ENCODE assay signal across 18 mouse cellular contexts in genomic region chr1:12478983-12479763, GRCm38 (mm10).
DNase-seq lines count a peak whose midpoint lies in the region; ATAC-seq and TF ChIP-seq lines count a peak whose summit lies in the region.
"Had no signal": no experiment of that assay in that cellular context is flagged by ENCODE, and none has a peak within 500 bp of the region (broad histone marks: within the 10 kb centered on the region; RNA-seq: fewer than 3 reads in every experiment).

No protein-coding gene starts in this region.

- no peaks in the 10 kb centered on the region for H3K9me3 ChIP-seq in intestine, embryonic 14.5 days (ENCODE audit: control insufficient read depth, low read length)
- H3K9me3 ChIP-seq in intestine, postnatal 0 days (ENCODE audit: control insufficient read depth), result no peaks in the 10 kb centered on the region
- no peaks in the 10 kb centered on the region for H3K9me3 ChIP-seq in lung, embryonic 16.5 days (ENCODE audit: control insufficient read depth, low read length)
- H3K9me3 ChIP-seq: forebrain, embryonic 15.5 days; limb, embryonic 12.5 days had no signal

- H3K4me3 ChIP-seq in intestine, embryonic 14.5 days (ENCODE audit: low read depth, low read length), result no peak overlapping the region
- no peak overlapping the region for H3K4me3 ChIP-seq in intestine, postnatal 0 days (ENCODE audit: low read depth, low read length)
- H3K4me3 ChIP-seq in lung, embryonic 16.5 days (ENCODE audit: low read length), result no peak overlapping the region
- H3K4me3 ChIP-seq: erythroblast, embryonic 14.5 days; forebrain, embryonic 15.5 days; gastrocnemius, adult 2 months; left cerebral cortex, adult 2 months; limb, embryonic 12.5 days; megakaryocyte, embryonic 14.5 days had no signal

- H3K4me1 ChIP-seq in intestine, embryonic 14.5 days (replicated peaks; ENCODE audit: control insufficient read depth, insufficient read depth, low read length), result no peaks in the 10 kb centered on the region
- no peaks in the 10 kb centered on the region for H3K4me1 ChIP-seq in intestine, postnatal 0 days (replicated peaks; ENCODE audit: control insufficient read depth, insufficient read depth, low read length)
- H3K4me1 ChIP-seq in lung, embryonic 16.5 days (replicated peaks; ENCODE audit: control insufficient read depth, insufficient read depth, low read length), result 0 out of 2 replicates have a peak, but pooled peaks cover 2% of the 10 kb centered on the region
- H3K4me1 ChIP-seq: forebrain, embryonic 15.5 days; limb, embryonic 12.5 days; megakaryocyte, embryonic 14.5 days had no signal

- peak; percentile 21 for DNase-seq in embryo, embryonic 10.5 days (ENCODE audit: low spot score)
- no peak for DNase-seq in embryo, embryonic 10 days (ENCODE audit: low spot score)
- DNase-seq in intestine, embryonic 14.5 days (ENCODE audit: low spot score), result no peak
- no peak for DNase-seq in lung, postnatal 4 days
- DNase-seq in heart, postnatal 4 days, result peak; percentile 17
- DNase-seq in right cerebral cortex, postnatal 10 days (ENCODE audit: low spot score in 2 of 2), result no peak
- DNase-seq: adrenal gland, postnatal 14 days; cerebellum, adult 2 months; gastrocnemius, adult 2 months; thymus, postnatal 25 days had no signal

- 45% methylated on average over 5 of the region's 5 CpGs for WGBS in intestine, embryonic 14.5 days
- WGBS in intestine, postnatal 0 days, result 30% methylated on average over 5 of the region's 5 CpGs
- WGBS in lung, embryonic 16.5 days, result 15% methylated on average over 5 of the region's 5 CpGs

- no peak overlapping the region for H3K4me2 ChIP-seq in intestine, embryonic 14.5 days (ENCODE audit: low read length)
- no peak overlapping the region for H3K4me2 ChIP-seq in intestine, postnatal 0 days (replicated peaks; ENCODE audit: low read depth)
- no peak overlapping the region for H3K4me2 ChIP-seq in lung, embryonic 16.5 days (ENCODE audit: low read depth, low read length)
- H3K4me2 ChIP-seq: forebrain, embryonic 15.5 days; limb, embryonic 12.5 days had no signal

- H3K9ac ChIP-seq in intestine, embryonic 14.5 days (ENCODE audit: low read length), result no peak overlapping the region
- no peak overlapping the region for H3K9ac ChIP-seq in intestine, postnatal 0 days (ENCODE audit: low read depth, low read length)
- no peak overlapping the region for H3K9ac ChIP-seq in lung, embryonic 16.5 days (ENCODE audit: low read length)
- H3K9ac ChIP-seq: forebrain, embryonic 15.5 days; limb, embryonic 12.5 days had no signal

- H3K27ac ChIP-seq in intestine, embryonic 14.5 days (ENCODE audit: low read depth), result no peak overlapping the region
- no peak overlapping the region for H3K27ac ChIP-seq in intestine, postnatal 0 days (ENCODE audit: low read depth, low read length)
- peak overlapping the region; percentile 44 for H3K27ac ChIP-seq in lung, embryonic 16.5 days (ENCODE audit: low read length)
- H3K27ac ChIP-seq: forebrain, embryonic 15.5 days; gastrocnemius, adult 2 months; left cerebral cortex, adult 2 months; limb, embryonic 12.5 days had no signal

- 0 out of 2 replicates have a peak, but pooled peaks have one; percentile 47 for ATAC-seq in intestine, embryonic 14.5 days (replicated peaks; ENCODE audit: low FRiP score, low TSS enrichment, low read depth)
- ATAC-seq in intestine, postnatal 0 days, result no peak
- ATAC-seq in lung, embryonic 16.5 days (ENCODE audit: low read depth), result peak; percentile 96
- ATAC-seq: forebrain, embryonic 15.5 days had no signal

- H3K36me3 ChIP-seq in intestine, embryonic 14.5 days (ENCODE audit: control insufficient read depth, insufficient read depth, low read length), result no peaks in the 10 kb centered on the region
- H3K36me3 ChIP-seq in intestine, postnatal 0 days (ENCODE audit: control insufficient read depth, insufficient read depth), result no peaks in the 10 kb centered on the region
- H3K36me3 ChIP-seq in lung, embryonic 16.5 days (ENCODE audit: control insufficient read depth, insufficient read depth, low read length), result no peaks in the 10 kb centered on the region
- H3K36me3 ChIP-seq: forebrain, embryonic 15.5 days; limb, embryonic 12.5 days had no signal

- H3K27me3 ChIP-seq in intestine, embryonic 14.5 days (replicated peaks; ENCODE audit: control insufficient read depth, insufficient read depth, low read length), result no peaks in the 10 kb centered on the region
- no peaks in the 10 kb centered on the region for H3K27me3 ChIP-seq in intestine, postnatal 0 days (replicated peaks; ENCODE audit: control insufficient read depth, insufficient read depth, low read length)
- H3K27me3 ChIP-seq in lung, embryonic 16.5 days (ENCODE audit: control insufficient read depth, insufficient read depth, low read depth, low read length), result no peaks in the 10 kb centered on the region
- H3K27me3 ChIP-seq: CH12.LX; forebrain, embryonic 15.5 days; limb, embryonic 12.5 days; megakaryocyte, embryonic 14.5 days had no signal

- TF ChIP-seq CTCF in intestine, postnatal 0 days (IDR thresholded peaks at IDR 0.05; ENCODE audit: low read depth), result no peak

Comparison
In these comparisons a context has a peak if more than half of its experiments do, and no peak if none do; other contexts are left out.
1. DNase-seq: peak in embryo, embryonic 10.5 days (single experiment) and heart, postnatal 4 days (single experiment); none in embryo, embryonic 10 days (single experiment), intestine, embryonic 14.5 days (single experiment), lung, postnatal 4 days (0 of 2) and right cerebral cortex, postnatal 10 days (0 of 2).